1 mouse cellular context compared by ENCODE assay signal in genomic region chr7:30729396-30730063, GRCm38 (mm10).
A peak's percentile ranks its signal among the peaks of the same experiment; 100 is the strongest.
TF ChIP-seq lines count a peak whose summit lies in the region.

Gene Tmem147 (minus strand): TSS chr7:30729540.

TF ChIP-seq in MEL, 35 proteins besides CTCF, POLR2A, EP300 and RAD21 (continued from another document):
- TF ChIP-seq JUND (IDR thresholded peaks at IDR 0.05; ENCODE audit: low read depth, low read length): no peak
- TF ChIP-seq MAZ (IDR thresholded peaks at IDR 0.05; ENCODE audit: low read depth, low read length): 0 out of 2 replicates have a peak, but pooled peaks have one; percentile 8
- no peak for TF ChIP-seq ZNF384 (IDR thresholded peaks at IDR 0.05; ENCODE audit: low read depth, low read length)
- TF ChIP-seq MAFK (IDR thresholded peaks at IDR 0.05; ENCODE audit: borderline replicate concordance, low read depth, low read length): no peak
- no peak for TF ChIP-seq GABPA (IDR thresholded peaks at IDR 0.05; ENCODE audit: low read depth, low read length)
